ENCODE assay signal across 7 mouse cellular contexts in genomic region chrX:142228769-142229158, GRCm38 (mm10). TPM values are rescaled to one million over a fixed set of nuclear protein-coding genes. Genes with fewer than 3 reads are reported as not detected.
DNase-seq lines count a peak whose midpoint lies in the region; ATAC-seq and TF ChIP-seq lines count a peak whose summit lies in the region.

No protein-coding gene starts in this region.

- DNase-seq in lung, embryonic 14.5 days: no peak
- DNase-seq in lung, postnatal 36 days: no peak
- DNase-seq in forebrain, embryonic 11.5 days (ENCODE audit: low spot score): no peak
- peak; percentile 3 for DNase-seq in splenic B cell, adult 2 months (ENCODE audit: low read depth, low spot score)
- DNase-seq in frontal cortex, postnatal 36 days (ENCODE audit: low spot score in 2 of 2): no peak
- no peak for DNase-seq in urinary bladder, postnatal 25 days (ENCODE audit: low spot score)

- H3K9ac ChIP-seq in lung, embryonic 14.5 days: no peak overlapping the region; the same call in 1 of the 2 replicates
- H3K9ac ChIP-seq in forebrain, embryonic 11.5 days (ENCODE audit: low read length): no peak overlapping the region
- no peak overlapping the region for H3K9ac ChIP-seq in limb, embryonic 12.5 days (replicated peaks)

- WGBS in lung, embryonic 14.5 days: 43% methylated on average over 7 of the region's 7 CpGs
- 36% methylated on average over 7 of the region's 7 CpGs for WGBS in forebrain, embryonic 11.5 days
- WGBS in limb, embryonic 12.5 days: 47% methylated on average over 7 of the region's 7 CpGs

- no peaks in the 10 kb centered on the region for H3K27me3 ChIP-seq in lung, embryonic 14.5 days (ENCODE audit: insufficient read depth, low read length)
- no peaks in the 10 kb centered on the region for H3K27me3 ChIP-seq in forebrain, embryonic 11.5 days (ENCODE audit: control insufficient read depth, insufficient read depth, low read length)
- H3K27me3 ChIP-seq in limb, embryonic 12.5 days: no peaks in the 10 kb centered on the region
- no peaks in the 10 kb centered on the region for H3K27me3 ChIP-seq in splenic B cell, adult 2 months (ENCODE audit: control insufficient read depth, insufficient read depth, low read length, poor library complexity, severe bottlenecking)

- H3K4me2 ChIP-seq in lung, embryonic 14.5 days: peak overlapping the region; percentile 53
- peak overlapping the region; percentile 26; the same call in 1 of the 2 replicates for H3K4me2 ChIP-seq in forebrain, embryonic 11.5 days (ENCODE audit: low read depth, low read length, severe bottlenecking)
- peak overlapping the region; percentile 49 for H3K4me2 ChIP-seq in limb, embryonic 12.5 days

- H3K9me3 ChIP-seq in lung, embryonic 14.5 days (ENCODE audit: low read depth, low read length): no peaks in the 10 kb centered on the region
- no peaks in the 10 kb centered on the region for H3K9me3 ChIP-seq in forebrain, embryonic 11.5 days (ENCODE audit: control insufficient read depth, low read length)
- no peaks in the 10 kb centered on the region for H3K9me3 ChIP-seq in limb, embryonic 12.5 days

- no peaks in the 10 kb centered on the region for H3K4me1 ChIP-seq in lung, embryonic 14.5 days (ENCODE audit: insufficient read depth)
- no peaks in the 10 kb centered on the region for H3K4me1 ChIP-seq in forebrain, embryonic 11.5 days (replicated peaks; ENCODE audit: control insufficient read depth, insufficient read depth, low read length)
- no peaks in the 10 kb centered on the region for H3K4me1 ChIP-seq in limb, embryonic 12.5 days (replicated peaks)

- no peaks in the 10 kb centered on the region for H3K36me3 ChIP-seq in lung, embryonic 14.5 days (ENCODE audit: insufficient read depth)
- no peaks in the 10 kb centered on the region for H3K36me3 ChIP-seq in forebrain, embryonic 11.5 days (ENCODE audit: control insufficient read depth, insufficient read depth, low read length)
- H3K36me3 ChIP-seq in limb, embryonic 12.5 days: no peaks in the 10 kb centered on the region
- no peaks in the 10 kb centered on the region for H3K36me3 ChIP-seq in splenic B cell, adult 2 months (ENCODE audit: control insufficient read depth, insufficient read depth, low read length, poor library complexity, severe bottlenecking)

- H3K4me3 ChIP-seq in lung, embryonic 14.5 days (ENCODE audit: low read depth, low read length): peak overlapping the region; percentile 45
- H3K4me3 ChIP-seq in forebrain, embryonic 11.5 days (ENCODE audit: low read depth, low read length): peak overlapping the region; percentile 36
- H3K4me3 ChIP-seq in limb, embryonic 12.5 days (replicated peaks): peak overlapping the region; percentile 52

- H3K27ac ChIP-seq in lung, embryonic 14.5 days (ENCODE audit: low read depth): no peak overlapping the region
- H3K27ac ChIP-seq in forebrain, embryonic 11.5 days (ENCODE audit: low read depth, low read length): no peak overlapping the region
- no peak overlapping the region for H3K27ac ChIP-seq in limb, embryonic 12.5 days

- no peak for ATAC-seq in lung, embryonic 14.5 days (ENCODE audit: insufficient read depth)
- 0 out of 2 replicates have a peak, but pooled peaks have one; percentile 16 for ATAC-seq in forebrain, embryonic 11.5 days (replicated peaks; ENCODE audit: low FRiP score)
- ATAC-seq in limb, embryonic 12.5 days (ENCODE audit: insufficient number of reproducible peaks, insufficient read depth, low FRiP score, low TSS enrichment, low read depth): no peak

- TF ChIP-seq CTCF in lung, embryonic 14.5 days (IDR thresholded peaks at IDR 0.05; ENCODE audit: low read depth): no peak

RNA-seq across cellular contexts. Expression of gene Nxt2, which starts 2.2 kb away (rescaled TPM):
- polyA plus RNA-seq in lung, embryonic 14.5 days (2014; fragmentation: Nextera tagmentation; extraction: Ambion mirVana): 21.6 and 22.1 TPM in 2 replicates
- 13.3 and 14.1 TPM in 2 replicates for polyA plus RNA-seq in forebrain, embryonic 11.5 days (2014; fragmentation: Nextera tagmentation; extraction: Ambion mirVana)
- 12.1 and 12.2 TPM in 2 replicates for polyA plus RNA-seq in limb, embryonic 12.5 days (2016; fragmentation: Nextera tagmentation; extraction: Ambion mirVana)

RNA-seq across cellular contexts. Expression of gene Gucy2f, which starts 32.0 kb away (rescaled TPM):
- 0.04 and 0.09 TPM in 2 replicates for polyA plus RNA-seq in lung, embryonic 14.5 days (2014; fragmentation: Nextera tagmentation; extraction: Ambion mirVana)
- polyA plus RNA-seq in forebrain, embryonic 11.5 days (2014; fragmentation: Nextera tagmentation; extraction: Ambion mirVana): 0.03 TPM in 1 of 2 replicates, not detected in the other
- not detected in 2 replicates for polyA plus RNA-seq in limb, embryonic 12.5 days (2016; fragmentation: Nextera tagmentation; extraction: Ambion mirVana)
